Mouse (Mus musculus) kidney, embryonic 16.5 days (tissue): ENCODE measurements around the gene Erf. TPM values are rescaled to one million over a fixed set of nuclear protein-coding genes. Genes with fewer than 3 reads are reported as not detected.

Source experiments
- ATAC-seq: fragments of 200-750 bp; cut with Nextera tagmentation; 2 replicates; pipeline ENCODE4 v1.8.0; 2017; ENCODE audit warnings: moderate TSS enrichment; ENCODE audit not compliant: low FRiP score, low TSS enrichment
- H3K27ac ChIP-seq: fragments of 300-500 bp; sonication (generic); 2 replicates; pipeline ENCODE4 v1.5.1; 2014; ENCODE audit warnings: low read length
- H3K27me3 ChIP-seq: fragments of 300-500 bp; sonication (generic); 2 replicates; pipeline ENCODE4 v1.6.1; 2014; ENCODE audit warnings: low read length, control low read depth, mixed read lengths; ENCODE audit not compliant: insufficient read depth
- H3K36me3 ChIP-seq: fragments of 300-500 bp; sonication (generic); 2 replicates; pipeline ENCODE4 v1.6.1; 2014; ENCODE audit warnings: low read length, control low read depth, mixed read lengths; ENCODE audit not compliant: insufficient read depth
- H3K4me1 ChIP-seq: fragments of 300-500 bp; sonication (generic); 2 replicates; pipeline ENCODE4 v1.6.1; 2014; ENCODE audit warnings: low read length, control low read depth, mixed read lengths; ENCODE audit not compliant: insufficient read depth
- H3K4me2 ChIP-seq: fragments of 300-500 bp; sonication (generic); replicated peaks from 2 replicates; pipeline ENCODE4 v1.6.1; 2014; ENCODE audit warnings: low read depth, low read length
- H3K4me3 ChIP-seq: fragments of 300-500 bp; sonication (generic); 2 replicates; pipeline ENCODE4 v1.5.1; 2014; ENCODE audit warnings: mild to moderate bottlenecking, low read length
- H3K9ac ChIP-seq: fragments of 300-500 bp; sonication (generic); replicated peaks from 2 replicates; pipeline ENCODE4 v1.6.1; 2014; ENCODE audit warnings: low read length
- H3K9me3 ChIP-seq: fragments of 300-500 bp; sonication (generic); 2 replicates; pipeline ENCODE4 v1.6.1; 2016; ENCODE audit warnings: low read length, control low read depth
- WGBS: fragments of 180-500 bp; shearing (Covaris S2); extraction: QIAGEN DNeasy Blood & Tissue Kit; methylation state at CpG from one replicate; pipeline ENCODE4 v1.1.7; 2014; 5-methylcytosine and 5-hydroxymethylcytosine counted together
- polyA plus RNA-seq: library from polyadenylated mRNA; unstranded; fragments of >200 nt; fragmentation: Nextera tagmentation; extraction: Ambion mirVana; gene quantifications from 2 replicates; pipeline ENCODE4 v1.2.1, GENCODE M21; 2015

Gene Erf
- polyA plus RNA-seq, result 12.5 and 15.2 TPM in 2 replicates

GRCm38 (mm10) chr7:25250141-25250972 lies at the start of gene Erf:
Gene Erf (minus strand): TSS chr7:25250761.
- Histone ChIP-seq H3K27ac (peak within 1 kb of the TSS; percentile 99), H3K27me3 (no peaks in the 10 kb centered on the region), H3K9me3 (no peaks in the 10 kb centered on the region), H3K4me2 (peak within 1 kb of the TSS; percentile 95), H3K4me1 (peaks cover 45% of the 10 kb centered on the region), H3K9ac (peak within 1 kb of the TSS; percentile 93), H3K4me3 (peak within 1 kb of the TSS; percentile 95), H3K36me3 (peaks cover 4% of the 10 kb centered on the region)
- peak; percentile 81 for ATAC-seq
- WGBS, result under 1% methylated on average over 59 of the region's 81 CpGs

GRCm38 (mm10) chr7:25297454-25298325 lies 47.1 kb upstream of the Erf start, which contains the start of gene Pafah1b3:
Gene Pafah1b3 (minus strand): TSS chr7:25297986.
- ATAC-seq, result peak; percentile 95
- Histone ChIP-seq H3K27me3 (no peaks in the 10 kb centered on the region), H3K27ac (peak within 1 kb of the TSS; percentile 96), H3K4me2 (peak within 1 kb of the TSS; percentile 80), H3K4me3 (peak within 1 kb of the TSS; percentile 91), H3K4me1 (peaks cover 4% of the 10 kb centered on the region; the same call in 1 of the 2 replicates), H3K9ac (peak within 1 kb of the TSS; percentile 88), H3K36me3 (peaks cover 26% of the 10 kb centered on the region), H3K9me3 (no peaks in the 10 kb centered on the region)
- under 1% methylated on average over 52 of the region's 52 CpGs for WGBS

GRCm38 (mm10) chr7:25296945-25297453 lies 46.4 kb upstream of the Erf start:
- no peaks in the 10 kb centered on the region for H3K9me3 ChIP-seq
- peak overlapping the region; percentile 88 for H3K9ac ChIP-seq
- H3K4me2 ChIP-seq, result peak overlapping the region; percentile 80
- no peaks in the 10 kb centered on the region for H3K27me3 ChIP-seq
- peak overlapping the region; percentile 91 for H3K4me3 ChIP-seq
- H3K36me3 ChIP-seq, result peaks cover 32% of the 10 kb centered on the region
- peak overlapping the region; percentile 96 for H3K27ac ChIP-seq
- peak; percentile 41 for ATAC-seq
- peaks cover 4% of the 10 kb centered on the region; the same call in 1 of the 2 replicates for H3K4me1 ChIP-seq
- 1% methylated on average over 21 of the region's 21 CpGs for WGBS

- H3K4me1 ChIP-seq, result peaks cover 4% of the 10 kb centered on the region; the same call in 1 of the 2 replicates
- no peak overlapping the region for H3K27ac ChIP-seq
- 87% methylated on average over 12 of the region's 12 CpGs for WGBS
- ATAC-seq, result no peak
- no peak overlapping the region for H3K9ac ChIP-seq
- peaks cover 50% of the 10 kb centered on the region for H3K36me3 ChIP-seq
- no peak overlapping the region for H3K4me2 ChIP-seq
- H3K9me3 ChIP-seq, result no peaks in the 10 kb centered on the region
- no peak overlapping the region for H3K4me3 ChIP-seq
- no peaks in the 10 kb centered on the region for H3K27me3 ChIP-seq
Observed at GRCm38 (mm10) chr7:25294960-25295722, 44.6 kb upstream of the Erf start.

GRCm38 (mm10) chr7:25294495-25294894 lies 43.9 kb upstream of the Erf start:
- Histone ChIP-seq H3K27me3 (no peaks in the 10 kb centered on the region), H3K36me3 (peaks cover 57% of the 10 kb centered on the region), H3K9ac (no peak overlapping the region), H3K4me3 (no peak overlapping the region), H3K4me1 (peaks cover 4% of the 10 kb centered on the region; the same call in 1 of the 2 replicates), H3K4me2 (no peak overlapping the region), H3K9me3 (peaks cover 6% of the 10 kb centered on the region; the same call in 1 of the 2 replicates), H3K27ac (no peak overlapping the region)
- 71% methylated on average over 4 of the region's 4 CpGs for WGBS
- no peak for ATAC-seq

- peaks cover 7% of the 10 kb centered on the region; the same call in 1 of the 2 replicates for H3K9me3 ChIP-seq
- no peak for ATAC-seq
- WGBS, result 77% methylated on average over 10 of the region's 10 CpGs
- no peaks in the 10 kb centered on the region for H3K27me3 ChIP-seq
- peaks cover 69% of the 10 kb centered on the region for H3K36me3 ChIP-seq
- H3K4me3 ChIP-seq, result no peak overlapping the region
- H3K4me1 ChIP-seq, result peaks cover 2% of the 10 kb centered on the region; the same call in 1 of the 2 replicates
- peak overlapping the region; percentile 1; the same call in 1 of the 2 replicates for H3K27ac ChIP-seq
- no peak overlapping the region for H3K9ac ChIP-seq
- H3K4me2 ChIP-seq, result no peak overlapping the region
Observed at GRCm38 (mm10) chr7:25293191-25293739, 42.7 kb upstream of the Erf start.

- peak overlapping the region; percentile 13; the same call in 1 of the 2 replicates for H3K27ac ChIP-seq
- H3K27me3 ChIP-seq, result no peaks in the 10 kb centered on the region
- H3K4me1 ChIP-seq, result no peaks in the 10 kb centered on the region
- WGBS, result 56% methylated on average over 7 of the region's 7 CpGs
- peaks cover 7% of the 10 kb centered on the region; the same call in 1 of the 2 replicates for H3K9me3 ChIP-seq
- no peak overlapping the region for H3K4me2 ChIP-seq
- H3K36me3 ChIP-seq, result peaks cover 81% of the 10 kb centered on the region
- no peak overlapping the region for H3K4me3 ChIP-seq
- ATAC-seq, result no peak
- no peak overlapping the region for H3K9ac ChIP-seq
Observed at GRCm38 (mm10) chr7:25292107-25292506, 41.5 kb upstream of the Erf start.

GRCm38 (mm10) chr7:25290911-25291310 lies 40.4 kb upstream of the Erf start:
- H3K27ac ChIP-seq, result no peak overlapping the region
- no peaks in the 10 kb centered on the region for H3K27me3 ChIP-seq
- H3K4me3 ChIP-seq, result no peak overlapping the region
- WGBS, result 84% methylated on average over 2 of the region's 2 CpGs
- peak; percentile 9; the same call in 1 of the 2 replicates for ATAC-seq
- no peak overlapping the region for H3K9ac ChIP-seq
- no peaks in the 10 kb centered on the region for H3K4me1 ChIP-seq
- H3K4me2 ChIP-seq, result no peak overlapping the region
- H3K36me3 ChIP-seq, result peaks cover 89% of the 10 kb centered on the region
- H3K9me3 ChIP-seq, result peaks cover 7% of the 10 kb centered on the region; the same call in 1 of the 2 replicates
